Mouse (Mus musculus) cerebellum, postnatal 4 days (tissue): ENCODE measurements around the gene Mier1.
A peak's percentile ranks its signal among the peaks of the same experiment; 100 is the strongest.
"Not testable (repeated sequence)": the region's sequence is repeated elsewhere in the genome, so short reads cannot be mapped to it uniquely, and the experiment has no call there.

Experiments used
- DNase-seq, 2 experiments: peaks; one replicate each; pipeline ENCODE4 v3.0.0; 2022; ENCODE audit warnings: low spot score in 2 of 2, mixed read lengths in 1 of 2

Gene Mier1

GRCm38 (mm10) chr4:103166198-103166597 lies 52.0 kb downstream of the Mier1 start:
- DNase-seq, result not testable (repeated sequence)

GRCm38 (mm10) chr4:103171256-103171655 lies 57.1 kb downstream of the Mier1 start:
- DNase-seq, result no peak

GRCm38 (mm10) chr4:103173507-103173906 lies 59.3 kb downstream of the Mier1 start:
- DNase-seq, result no peak

GRCm38 (mm10) chr4:103174001-103174400 lies 59.8 kb downstream of the Mier1 start:
- DNase-seq, result no peak

- no peak for DNase-seq
Measured at GRCm38 (mm10) chr4:103177681-103178080, 63.5 kb downstream of the Mier1 start.

- no peak for DNase-seq
Measured at GRCm38 (mm10) chr4:103178635-103179318, 64.6 kb downstream of the Mier1 start.

- DNase-seq, result no peak
Measured at GRCm38 (mm10) chr4:103179581-103179980, 65.4 kb downstream of the Mier1 start.

GRCm38 (mm10) chr4:103180300-103180888 lies 66.2 kb downstream of the Mier1 start:
- no peak for DNase-seq

- no peak for DNase-seq
Measured at GRCm38 (mm10) chr4:103188786-103189640, 74.8 kb downstream of the Mier1 start.

GRCm38 (mm10) chr4:103192421-103192820 lies 78.2 kb downstream of the Mier1 start:
- DNase-seq, result no peak

- DNase-seq, result no peak
Measured at GRCm38 (mm10) chr4:103197401-103197800, 83.2 kb downstream of the Mier1 start.

- DNase-seq, result no peak
Measured at GRCm38 (mm10) chr4:103199086-103199485, 84.9 kb downstream of the Mier1 start.

GRCm38 (mm10) chr4:103200046-103200445 lies 85.9 kb downstream of the Mier1 start:
- DNase-seq, result no peak

GRCm38 (mm10) chr4:103203646-103204045 lies 89.5 kb downstream of the Mier1 start:
- no peak for DNase-seq

- DNase-seq, result no peak
Measured at GRCm38 (mm10) chr4:103208553-103208952, 94.4 kb downstream of the Mier1 start.

- peak in 1 of 2 experiments; percentile 8 for DNase-seq
Measured at GRCm38 (mm10) chr4:103213859-103214497, 99.8 kb downstream of the Mier1 start.

GRCm38 (mm10) chr4:103214498-103214924 lies 100.3 kb downstream of the Mier1 start:
- DNase-seq, result peak; percentile 36 to 73
